Mouse (Mus musculus) megakaryocyte, embryonic 14.5 days (primary cell): ENCODE measurements at regions not wholly inside any gene's neighbourhood (a gene's known extent, or its start where the extent isn't known, plus 50 kb on each side); places are given as distances from the start of the nearest gene placed in this dataset.

ENCODE experiments used
- FLI1 ChIP-seq: IDR thresholded peaks from 2 replicates; pipeline ENCODE4 v1.6.1; 2012; ENCODE audit warnings: low read length, inconsistent platforms, mixed read lengths
- GATA1 ChIP-seq: IDR thresholded peaks from 3 replicates; pipeline ENCODE4 v1.6.1; 2012; ENCODE audit warnings: mixed read lengths, low read length, inconsistent platforms, borderline replicate concordance

- TF ChIP-seq FLI1 (no peak), GATA1 (no peak)
Observed at GRCm38 (mm10) chr14:98833230-98833999, 160.7 kb downstream of the Rpl36a-ps1 start.
